Mouse (Mus musculus): ENCODE data around the gene Tmem119. TPM values are rescaled to one million over a fixed set of nuclear protein-coding genes. Genes with fewer than 3 reads are reported as not detected.

The Tmem119 gene
- polyA plus RNA-seq, 1 experiment from 2014 or later: 7.8 TPM

DNA sequence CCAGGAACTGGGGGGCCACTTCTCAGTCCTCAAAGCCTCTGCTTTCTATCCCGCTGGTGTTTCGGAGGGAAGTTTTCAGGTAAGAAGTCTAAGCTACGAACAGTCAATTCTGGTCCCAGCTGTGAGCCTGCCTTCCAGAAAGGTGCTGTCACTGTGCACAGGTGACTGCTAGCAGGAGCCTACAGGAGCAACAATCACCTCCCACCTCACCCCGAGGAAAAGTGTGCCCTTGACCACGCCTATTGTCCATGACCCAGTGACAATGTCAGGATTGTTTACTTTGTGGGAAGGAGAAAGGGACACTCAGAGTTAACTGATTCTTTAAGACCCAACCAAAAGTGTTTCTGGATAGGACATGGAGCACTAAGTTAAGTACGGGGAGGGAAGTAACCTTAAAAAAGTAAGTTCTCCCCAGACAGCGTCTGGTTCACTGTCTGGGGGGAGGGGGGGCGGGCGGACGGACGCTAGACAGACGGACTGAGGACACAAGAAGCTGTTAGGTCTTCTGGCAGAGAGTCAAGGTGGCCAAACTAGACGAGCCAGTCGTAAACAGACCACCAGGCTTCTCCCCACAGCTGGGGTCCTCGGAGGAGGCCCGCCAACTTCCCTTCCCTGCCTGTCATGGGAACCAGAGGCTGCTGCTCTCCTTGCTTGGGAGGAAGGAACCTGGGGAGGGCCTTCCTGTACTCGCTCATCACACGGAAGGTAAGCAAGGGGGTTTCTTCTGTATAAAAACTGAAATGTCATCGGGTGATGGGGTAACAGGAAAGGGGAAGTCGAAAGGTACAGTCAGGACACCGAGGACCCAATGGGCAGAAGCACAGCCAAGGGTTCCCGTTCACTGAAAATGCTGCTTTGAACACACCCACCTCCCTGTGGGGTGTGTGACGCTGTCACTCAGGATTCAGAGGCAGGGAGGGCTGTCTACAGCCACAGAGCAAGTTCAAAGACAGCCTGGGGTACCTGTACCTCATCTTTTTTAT is 41.2 kb upstream of the Tmem119 start:
- WGBS: 75% methylated on average over 23 of the region's 23 CpGs
- peaks cover 55% of the 10 kb centered on the region for H3K36me3 ChIP-seq (ENCODE audit: control insufficient read depth, insufficient read depth, low read length)
- H3K27me3 ChIP-seq (ENCODE audit: control insufficient read depth, insufficient read depth, low read length): no peaks in the 10 kb centered on the region
- no peaks in the 10 kb centered on the region; a peak in 1 of 4 replicates for H3K4me1 ChIP-seq (ENCODE audit: control insufficient read depth in 2 of 2, insufficient read depth in 2 of 2, low read length in 2 of 2)
- no peak for ATAC-seq (ENCODE audit: insufficient number of reproducible peaks, insufficient read depth, low FRiP score, low read depth)
- no peak overlapping the region for H3K9ac ChIP-seq (ENCODE audit: low read length)
- no peak overlapping the region for H3K27ac ChIP-seq (replicated peaks in 1 of 2; ENCODE audit: control insufficient read depth in 1 of 2, insufficient read depth in 1 of 2, low read depth in 2 of 2, low read length in 2 of 2)
- H3K9me3 ChIP-seq (ENCODE audit: control insufficient read depth, low read length): no peaks in the 10 kb centered on the region
- no peak overlapping the region for H3K4me3 ChIP-seq (ENCODE audit: control insufficient read depth in 1 of 2, insufficient read depth in 1 of 2, low read depth in 1 of 2, low read length in 2 of 2)
- no peak overlapping the region for H3K4me2 ChIP-seq (ENCODE audit: low read length)

DNA sequence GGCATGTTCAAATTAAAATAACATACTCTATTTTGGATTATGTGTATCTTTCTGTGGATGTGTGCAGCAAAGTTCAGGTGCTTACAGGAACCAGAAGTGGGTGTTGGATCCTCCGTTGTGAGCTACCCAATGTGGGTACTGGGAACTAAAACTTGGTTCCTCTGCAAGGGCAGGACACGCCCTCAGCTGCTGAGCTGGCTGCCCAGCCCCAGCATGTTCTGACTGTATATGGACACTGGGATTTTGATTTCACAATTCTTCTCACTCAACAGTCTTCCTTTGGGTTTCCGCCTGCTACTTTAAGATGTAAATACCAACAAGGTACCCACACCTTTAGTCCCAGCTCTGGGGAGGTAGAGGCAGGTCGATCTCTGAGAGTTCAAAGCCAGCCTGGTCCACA is 40.1 kb upstream of the Tmem119 start:
- Histone ChIP-seq H3K9ac (ENCODE audit: low read length) (no peak overlapping the region), H3K4me2 (ENCODE audit: low read length) (no peak overlapping the region), H3K36me3 (ENCODE audit: control insufficient read depth, insufficient read depth, low read length) (peaks cover 44% of the 10 kb centered on the region), H3K4me3 (ENCODE audit: control insufficient read depth in 1 of 2, insufficient read depth in 1 of 2, low read depth in 1 of 2, low read length in 2 of 2) (no peak overlapping the region), H3K9me3 (ENCODE audit: control insufficient read depth, low read length) (no peaks in the 10 kb centered on the region), H3K27ac (replicated peaks in 1 of 2; ENCODE audit: control insufficient read depth in 1 of 2, insufficient read depth in 1 of 2, low read depth in 2 of 2, low read length in 2 of 2) (no peak overlapping the region), H3K27me3 (ENCODE audit: control insufficient read depth, insufficient read depth, low read length) (no peaks in the 10 kb centered on the region), H3K4me1 (ENCODE audit: control insufficient read depth in 2 of 2, insufficient read depth in 2 of 2, low read length in 2 of 2) (no peaks in the 10 kb centered on the region; a peak in 1 of 4 replicates)
- 93% methylated on average over 4 of the region's 4 CpGs for WGBS
- ATAC-seq (ENCODE audit: insufficient number of reproducible peaks, insufficient read depth, low FRiP score, low read depth): no peak

DNA sequence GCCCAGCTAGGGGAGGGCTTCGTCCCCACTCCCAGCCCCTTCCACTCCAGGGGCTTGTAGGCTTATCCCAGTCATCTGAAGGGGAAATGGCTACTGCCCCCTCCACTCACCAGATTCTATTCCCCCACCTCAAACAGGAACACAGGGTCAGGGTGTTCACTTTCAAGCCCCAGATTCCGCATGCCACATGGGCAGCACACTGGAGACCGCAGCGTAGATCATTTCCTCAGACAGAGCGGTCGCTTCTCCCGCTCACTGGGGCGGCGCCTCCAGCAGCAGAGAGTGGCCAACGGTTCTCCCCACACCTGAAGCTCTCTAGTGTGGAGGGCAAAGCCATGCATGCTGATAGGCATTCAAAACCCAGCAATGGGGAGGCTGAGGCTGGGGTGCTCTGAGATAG is 36.6 kb upstream of the Tmem119 start:
- Histone ChIP-seq H3K4me2 (ENCODE audit: low read length) (no peak overlapping the region), H3K27me3 (ENCODE audit: control insufficient read depth, insufficient read depth, low read length) (no peaks in the 10 kb centered on the region), H3K27ac (replicated peaks in 1 of 2; ENCODE audit: control insufficient read depth in 1 of 2, insufficient read depth in 1 of 2, low read depth in 2 of 2, low read length in 2 of 2) (no peak overlapping the region), H3K4me1 (ENCODE audit: control insufficient read depth in 2 of 2, insufficient read depth in 2 of 2, low read length in 2 of 2) (no peaks in the 10 kb centered on the region; a peak in 1 of 4 replicates), H3K4me3 (ENCODE audit: control insufficient read depth in 1 of 2, insufficient read depth in 1 of 2, low read depth in 1 of 2, low read length in 2 of 2) (no peak overlapping the region), H3K9ac (ENCODE audit: low read length) (no peak overlapping the region), H3K36me3 (ENCODE audit: control insufficient read depth, insufficient read depth, low read length) (peaks cover 10% of the 10 kb centered on the region), H3K9me3 (ENCODE audit: control insufficient read depth, low read length) (no peaks in the 10 kb centered on the region)
- no peak for ATAC-seq (ENCODE audit: insufficient number of reproducible peaks, insufficient read depth, low FRiP score, low read depth)
- WGBS: 87% methylated on average over 10 of the region's 10 CpGs

DNA sequence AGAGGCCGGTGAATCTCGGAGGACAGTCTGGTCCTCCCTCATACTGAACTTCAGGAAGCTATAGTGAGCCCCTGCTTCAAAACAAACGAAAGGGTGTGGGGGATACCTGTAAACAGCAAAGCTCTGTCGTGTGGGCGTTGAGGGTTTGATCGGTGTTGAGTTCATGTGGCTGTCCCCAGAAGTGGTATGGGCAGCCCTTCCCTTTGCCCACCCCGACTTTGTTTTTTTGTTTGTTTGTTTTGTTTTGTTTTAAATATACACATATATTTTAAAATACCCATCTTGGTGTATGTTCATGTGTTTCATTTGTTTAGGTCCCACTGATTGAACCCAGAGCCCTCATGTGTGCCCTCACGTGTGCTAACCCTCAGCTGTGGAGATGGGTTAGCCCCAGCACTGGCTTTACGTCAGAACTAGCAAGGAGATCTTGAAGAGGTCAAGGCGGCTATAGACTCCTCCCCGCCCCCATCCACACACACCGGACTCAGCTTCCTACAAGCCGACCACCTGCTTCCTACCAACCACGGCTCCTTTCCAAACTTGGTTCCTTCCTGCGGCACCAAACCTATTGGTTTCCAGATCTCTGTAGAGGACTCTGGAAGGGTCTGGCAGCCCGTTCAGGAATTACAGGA is 33.1 kb upstream of the Tmem119 start:
- 59% methylated on average over 16 of the region's 16 CpGs for WGBS
- H3K4me3 ChIP-seq (ENCODE audit: control insufficient read depth in 1 of 2, insufficient read depth in 1 of 2, low read depth in 1 of 2, low read length in 2 of 2): no peak overlapping the region
- no peaks in the 10 kb centered on the region for H3K9me3 ChIP-seq (ENCODE audit: control insufficient read depth, low read length)
- no peaks in the 10 kb centered on the region for H3K4me1 ChIP-seq (ENCODE audit: control insufficient read depth in 2 of 2, insufficient read depth in 2 of 2, low read length in 2 of 2)
- H3K27ac ChIP-seq (replicated peaks in 1 of 2; ENCODE audit: control insufficient read depth in 1 of 2, insufficient read depth in 1 of 2, low read depth in 2 of 2, low read length in 2 of 2): no peak overlapping the region
- ATAC-seq (ENCODE audit: insufficient number of reproducible peaks, insufficient read depth, low FRiP score, low read depth): no peak
- no peak overlapping the region for H3K4me2 ChIP-seq (ENCODE audit: low read length)
- H3K27me3 ChIP-seq (ENCODE audit: control insufficient read depth, insufficient read depth, low read length): no peaks in the 10 kb centered on the region
- no peak overlapping the region for H3K9ac ChIP-seq (ENCODE audit: low read length)
- no peaks in the 10 kb centered on the region for H3K36me3 ChIP-seq (ENCODE audit: control insufficient read depth, insufficient read depth, low read length)

DNA sequence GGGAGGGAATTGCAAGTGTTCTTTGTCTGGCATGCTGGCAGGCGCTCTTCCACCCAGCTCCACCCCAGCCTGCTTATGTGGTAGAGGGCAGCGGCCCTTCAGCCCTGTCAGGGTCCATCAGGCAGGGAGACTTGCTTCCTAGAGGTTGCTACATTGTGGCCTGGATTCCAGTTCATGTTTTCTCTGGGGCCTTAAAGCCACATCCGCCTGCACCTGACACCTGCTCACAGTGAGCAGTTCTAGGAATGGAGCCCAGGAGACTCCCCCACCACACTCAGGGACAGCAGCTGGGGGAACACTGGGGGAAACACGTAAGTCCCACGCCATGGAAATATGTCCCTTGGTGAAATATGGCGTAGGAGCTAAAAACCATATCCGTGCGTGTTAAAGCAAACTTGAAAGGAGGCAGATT is 32.2 kb upstream of the Tmem119 start, which contains the start of gene Selplg:
TSS of gene Selplg (minus strand) at position 155 of the 412 bp plus-strand sequence.
- 50% methylated on average over 8 of the region's 8 CpGs for WGBS
- no peak for ATAC-seq (ENCODE audit: insufficient number of reproducible peaks, insufficient read depth, low FRiP score, low read depth)
- Histone ChIP-seq H3K9ac (ENCODE audit: low read length) (no peak within 1 kb of the TSS), H3K36me3 (ENCODE audit: control insufficient read depth, insufficient read depth, low read length) (no peaks in the 10 kb centered on the region), H3K4me1 (ENCODE audit: control insufficient read depth in 2 of 2, insufficient read depth in 2 of 2, low read length in 2 of 2) (no peaks in the 10 kb centered on the region), H3K27me3 (ENCODE audit: control insufficient read depth, insufficient read depth, low read length) (no peaks in the 10 kb centered on the region), H3K4me3 (ENCODE audit: control insufficient read depth in 1 of 2, insufficient read depth in 1 of 2, low read depth in 1 of 2, low read length in 2 of 2) (no peak within 1 kb of the TSS), H3K27ac (replicated peaks in 1 of 2; ENCODE audit: control insufficient read depth in 1 of 2, insufficient read depth in 1 of 2, low read depth in 2 of 2, low read length in 2 of 2) (no peak within 1 kb of the TSS), H3K4me2 (ENCODE audit: low read length) (no peak within 1 kb of the TSS), H3K9me3 (ENCODE audit: control insufficient read depth, low read length) (no peaks in the 10 kb centered on the region)

DNA sequence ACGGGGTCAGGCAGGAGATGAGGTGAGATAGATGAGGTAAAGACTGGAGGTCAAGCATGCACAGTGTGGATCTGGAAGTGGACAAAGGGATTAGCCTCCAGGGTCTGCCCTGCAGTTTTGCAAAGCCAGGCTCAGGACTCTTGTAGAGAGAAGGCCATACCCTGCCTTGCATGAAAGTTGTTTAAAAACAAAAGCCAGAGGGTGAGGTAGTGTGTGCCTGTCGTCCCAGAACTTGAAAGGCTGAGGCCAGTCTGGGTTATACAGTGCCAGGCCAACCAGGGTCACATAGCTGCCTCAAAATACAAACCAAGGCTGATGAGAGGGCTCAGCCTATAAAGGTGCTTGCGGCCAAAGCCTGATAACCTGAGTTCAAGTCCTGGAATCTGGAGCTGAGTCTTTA is 31.4 kb upstream of the Tmem119 start:
- Histone ChIP-seq H3K4me1 (ENCODE audit: control insufficient read depth in 2 of 2, insufficient read depth in 2 of 2, low read length in 2 of 2) (no peaks in the 10 kb centered on the region), H3K27ac (replicated peaks in 1 of 2; ENCODE audit: control insufficient read depth in 1 of 2, insufficient read depth in 1 of 2, low read depth in 2 of 2, low read length in 2 of 2) (no peak overlapping the region), H3K27me3 (ENCODE audit: control insufficient read depth, insufficient read depth, low read length) (no peaks in the 10 kb centered on the region), H3K9ac (ENCODE audit: low read length) (no peak overlapping the region), H3K4me3 (ENCODE audit: control insufficient read depth in 1 of 2, insufficient read depth in 1 of 2, low read depth in 1 of 2, low read length in 2 of 2) (no peak overlapping the region), H3K4me2 (ENCODE audit: low read length) (no peak overlapping the region), H3K36me3 (ENCODE audit: control insufficient read depth, insufficient read depth, low read length) (no peaks in the 10 kb centered on the region), H3K9me3 (ENCODE audit: control insufficient read depth, low read length) (no peaks in the 10 kb centered on the region)
- no peak for ATAC-seq (ENCODE audit: insufficient number of reproducible peaks, insufficient read depth, low FRiP score, low read depth)
- 59% methylated on average over 3 of the region's 3 CpGs for WGBS

DNA sequence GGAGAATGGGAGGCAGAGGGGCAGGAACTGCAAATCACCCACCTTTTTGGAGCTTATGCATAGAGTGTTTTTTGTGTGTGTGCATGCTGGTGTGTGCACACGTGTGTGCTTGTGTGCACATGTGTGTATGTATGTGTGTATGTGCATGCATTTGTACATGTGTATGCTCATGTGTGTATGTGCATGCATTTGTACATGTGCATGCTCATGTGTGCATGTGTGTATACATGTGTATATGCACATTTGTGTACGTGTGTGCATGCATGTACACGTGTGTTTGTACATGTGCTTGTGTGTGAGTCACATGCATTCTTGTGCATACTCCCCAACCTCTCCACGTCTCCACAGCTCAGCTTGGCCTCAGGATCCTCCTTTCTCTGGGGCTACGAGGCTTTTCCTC is 30.5 kb upstream of the Tmem119 start:
- Histone ChIP-seq H3K27ac (replicated peaks in 1 of 2; ENCODE audit: control insufficient read depth in 1 of 2, insufficient read depth in 1 of 2, low read depth in 2 of 2, low read length in 2 of 2) (no peak overlapping the region), H3K27me3 (ENCODE audit: control insufficient read depth, insufficient read depth, low read length) (no peaks in the 10 kb centered on the region), H3K4me2 (ENCODE audit: low read length) (no peak overlapping the region), H3K9ac (ENCODE audit: low read length) (no peak overlapping the region), H3K9me3 (ENCODE audit: control insufficient read depth, low read length) (no peaks in the 10 kb centered on the region), H3K4me3 (ENCODE audit: control insufficient read depth in 1 of 2, insufficient read depth in 1 of 2, low read depth in 1 of 2, low read length in 2 of 2) (no peak overlapping the region), H3K36me3 (ENCODE audit: control insufficient read depth, insufficient read depth, low read length) (no peaks in the 10 kb centered on the region), H3K4me1 (ENCODE audit: control insufficient read depth in 2 of 2, insufficient read depth in 2 of 2, low read length in 2 of 2) (no peaks in the 10 kb centered on the region)
- WGBS: 85% methylated on average over 5 of the region's 5 CpGs
- no peak for ATAC-seq (ENCODE audit: insufficient number of reproducible peaks, insufficient read depth, low FRiP score, low read depth)
